Mouse (Mus musculus): Measurements from ENCODE around the gene Gldc. TPM values are rescaled to one million over a fixed set of nuclear protein-coding genes. Genes with fewer than 3 reads are reported as not detected.
A peak's percentile ranks its signal among the peaks of the same experiment; 100 is the strongest.

Gene Gldc
- polyA plus RNA-seq, 1 experiment from 2014 or later, result 0.10 TPM

GRCm38 (mm10) chr19:30105045-30105842, 70.0 kb downstream of the Gldc start:
- WGBS, result 85% methylated on average over 6 of the region's 6 CpGs
- H3K36me3 ChIP-seq (ENCODE audit: insufficient read depth, low read length), result no peaks in the 10 kb centered on the region
- H3K9ac ChIP-seq (replicated peaks; ENCODE audit: low read depth), result no peak overlapping the region
- DNase-seq (ENCODE audit: low spot score) (no peak), ATAC-seq (no peak)
- no peak overlapping the region for H3K27ac ChIP-seq (ENCODE audit: low read length)
- no peaks in the 10 kb centered on the region for H3K27me3 ChIP-seq (replicated peaks; ENCODE audit: insufficient read depth, low read length)
- no peak overlapping the region for H3K4me2 ChIP-seq (replicated peaks; ENCODE audit: low read depth, low read length)
- TF ChIP-seq CTCF (IDR thresholded peaks at IDR 0.05), result no peak
- TF ChIP-seq EP300 (IDR thresholded peaks at IDR 0.05), result no peak
- no peak overlapping the region for H3K4me3 ChIP-seq (ENCODE audit: low read depth, low read length)
- H3K4me1 ChIP-seq (ENCODE audit: insufficient read depth, low read depth, low read length), result 0 out of 2 replicates have a peak, but pooled peaks cover 2% of the 10 kb centered on the region
- no peaks in the 10 kb centered on the region; the same call in 1 of the 2 replicates for H3K9me3 ChIP-seq (ENCODE audit: low read length)

GRCm38 (mm10) chr19:30102620-30103019, 72.6 kb downstream of the Gldc start:
- TF ChIP-seq EP300 (IDR thresholded peaks at IDR 0.05), result peak; percentile 42; the same call in 1 of the 2 replicates
- TF ChIP-seq CTCF (IDR thresholded peaks at IDR 0.05), result no peak
- H3K9ac ChIP-seq (replicated peaks; ENCODE audit: low read depth), result no peak overlapping the region
- H3K4me3 ChIP-seq (ENCODE audit: low read depth, low read length), result no peak overlapping the region
- 76% methylated on average over 6 of the region's 6 CpGs for WGBS
- no peak overlapping the region for H3K27ac ChIP-seq (ENCODE audit: low read length)
- DNase-seq (ENCODE audit: low spot score) (no peak), ATAC-seq (peak; percentile 30; the same call in 1 of the 2 replicates)
- H3K4me2 ChIP-seq (replicated peaks; ENCODE audit: low read depth, low read length), result no peak overlapping the region
- H3K27me3 ChIP-seq (replicated peaks; ENCODE audit: insufficient read depth, low read length), result no peaks in the 10 kb centered on the region
- 0 out of 2 replicates have a peak, but pooled peaks cover 2% of the 10 kb centered on the region for H3K4me1 ChIP-seq (ENCODE audit: insufficient read depth, low read depth, low read length)
- no peaks in the 10 kb centered on the region; the same call in 1 of the 2 replicates for H3K9me3 ChIP-seq (ENCODE audit: low read length)
- H3K36me3 ChIP-seq (ENCODE audit: insufficient read depth, low read length), result no peaks in the 10 kb centered on the region

- Histone ChIP-seq H3K36me3 (ENCODE audit: insufficient read depth, low read length) (no peaks in the 10 kb centered on the region), H3K9me3 (ENCODE audit: low read length) (no peaks in the 10 kb centered on the region; the same call in 1 of the 2 replicates), H3K4me3 (ENCODE audit: low read depth, low read length) (no peak overlapping the region), H3K4me1 (ENCODE audit: insufficient read depth, low read depth, low read length) (no peaks in the 10 kb centered on the region), H3K27ac (ENCODE audit: low read length) (no peak overlapping the region), H3K27me3 (replicated peaks; ENCODE audit: insufficient read depth, low read length) (no peaks in the 10 kb centered on the region), H3K9ac (replicated peaks; ENCODE audit: low read depth) (no peak overlapping the region), H3K4me2 (replicated peaks; ENCODE audit: low read depth, low read length) (no peak overlapping the region)
- TF ChIP-seq EP300 (IDR thresholded peaks at IDR 0.05), result no peak
- 95% methylated on average over 12 of the region's 12 CpGs for WGBS
- ATAC-seq (no peak), DNase-seq (ENCODE audit: low spot score) (no peak)
Observed at GRCm38 (mm10) chr19:30100571-30100970, 74.7 kb downstream of the Gldc start.

- H3K4me3 ChIP-seq (ENCODE audit: low read depth, low read length), result no peak overlapping the region
- H3K9ac ChIP-seq (replicated peaks; ENCODE audit: low read depth), result no peak overlapping the region
- no peak overlapping the region for H3K27ac ChIP-seq (ENCODE audit: low read length)
- H3K4me1 ChIP-seq (ENCODE audit: insufficient read depth, low read depth, low read length), result no peaks in the 10 kb centered on the region
- DNase-seq (ENCODE audit: low spot score) (no peak), ATAC-seq (no peak)
- no peak overlapping the region for H3K4me2 ChIP-seq (replicated peaks; ENCODE audit: low read depth, low read length)
- H3K27me3 ChIP-seq (replicated peaks; ENCODE audit: insufficient read depth, low read length), result no peaks in the 10 kb centered on the region
- peaks cover 25% of the 10 kb centered on the region for H3K36me3 ChIP-seq (ENCODE audit: insufficient read depth, low read length)
- no peaks in the 10 kb centered on the region; the same call in 1 of the 2 replicates for H3K9me3 ChIP-seq (ENCODE audit: low read length)
- 80% methylated on average over 4 of the region's 4 CpGs for WGBS
- TF ChIP-seq CTCF (IDR thresholded peaks at IDR 0.05), result no peak
- TF ChIP-seq EP300 (IDR thresholded peaks at IDR 0.05), result no peak
Observed at GRCm38 (mm10) chr19:30097039-30097438, 78.2 kb downstream of the Gldc start.

GRCm38 (mm10) chr19:30096186-30096585, 79.0 kb downstream of the Gldc start:
- DNase-seq (ENCODE audit: low spot score) (no peak), ATAC-seq (no peak)
- TF ChIP-seq CTCF (IDR thresholded peaks at IDR 0.05) (no peak), EP300 (IDR thresholded peaks at IDR 0.05) (no peak)
- Histone ChIP-seq H3K9me3 (ENCODE audit: low read length) (no peaks in the 10 kb centered on the region; the same call in 1 of the 2 replicates), H3K27ac (ENCODE audit: low read length) (no peak overlapping the region), H3K27me3 (replicated peaks; ENCODE audit: insufficient read depth, low read length) (no peaks in the 10 kb centered on the region), H3K9ac (replicated peaks; ENCODE audit: low read depth) (no peak overlapping the region), H3K4me1 (ENCODE audit: insufficient read depth, low read depth, low read length) (no peaks in the 10 kb centered on the region), H3K4me2 (replicated peaks; ENCODE audit: low read depth, low read length) (no peak overlapping the region), H3K36me3 (ENCODE audit: insufficient read depth, low read length) (peaks cover 25% of the 10 kb centered on the region), H3K4me3 (ENCODE audit: low read depth, low read length) (no peak overlapping the region)
- 82% methylated on average over 3 of the region's 3 CpGs for WGBS

GRCm38 (mm10) chr19:30091644-30092295, 83.5 kb downstream of the Gldc start:
- H3K4me2 ChIP-seq (replicated peaks; ENCODE audit: low read depth, low read length), result no peak overlapping the region
- H3K4me3 ChIP-seq (ENCODE audit: low read depth, low read length), result no peak overlapping the region
- no peak overlapping the region for H3K9ac ChIP-seq (replicated peaks; ENCODE audit: low read depth)
- peaks cover 33% of the 10 kb centered on the region for H3K36me3 ChIP-seq (ENCODE audit: insufficient read depth, low read length)
- H3K27ac ChIP-seq (ENCODE audit: low read length), result no peak overlapping the region
- TF ChIP-seq EP300 (IDR thresholded peaks at IDR 0.05), result no peak
- TF ChIP-seq CTCF (IDR thresholded peaks at IDR 0.05), result no peak
- 84% methylated on average over 12 of the region's 12 CpGs for WGBS
- no peaks in the 10 kb centered on the region for H3K9me3 ChIP-seq (ENCODE audit: low read length)
- H3K4me1 ChIP-seq (ENCODE audit: insufficient read depth, low read depth, low read length), result no peaks in the 10 kb centered on the region
- H3K27me3 ChIP-seq (replicated peaks; ENCODE audit: insufficient read depth, low read length), result no peaks in the 10 kb centered on the region
- DNase-seq (ENCODE audit: low spot score), result no peak
- no peak for ATAC-seq

All from lung, postnatal 0 days (tissue).